Mouse (Mus musculus) bone marrow macrophage, adult 2 months (primary cell): Measurements from ENCODE around the gene Sufu. TPM values are rescaled to one million over a fixed set of nuclear protein-coding genes. Genes with fewer than 3 reads are reported as not detected.

ENCODE experiments used
- H3K27ac ChIP-seq: 2 replicates; pipeline ENCODE4 v1.5.1; 2012; ENCODE audit warnings: low read depth, low read length; ENCODE audit not compliant: insufficient read depth
- H3K4me1 ChIP-seq: 2 replicates; pipeline ENCODE4 v1.6.1; 2012; ENCODE audit warnings: low read length; ENCODE audit not compliant: control insufficient read depth, insufficient read depth
- H3K4me3 ChIP-seq: 2 replicates; pipeline ENCODE4 v1.5.1; 2012; ENCODE audit warnings: mild to moderate bottlenecking, low read length, moderate library complexity; ENCODE audit not compliant: insufficient read depth
- CTCF ChIP-seq: IDR thresholded peaks from 2 replicates; pipeline ENCODE4 v1.5.1; 2012; ENCODE audit warnings: low read depth, mild to moderate bottlenecking, low read length, moderate library complexity
- POLR2A ChIP-seq: IDR thresholded peaks from 2 replicates; pipeline ENCODE4 v1.6.1; 2012; ENCODE audit warnings: mild to moderate bottlenecking, low read depth, low read length, borderline replicate concordance
- polyA plus RNA-seq: library from polyadenylated mRNA; stranded (reverse); fragments of >200 nt; gene quantifications from 2 replicates; pipeline ENCODE4 v1.2.4, GENCODE M21; 2012; ENCODE audit not compliant: missing spikeins, insufficient read depth, insufficient read length

The Sufu gene
- polyA plus RNA-seq, 1 experiment: 14.7 TPM

DNA sequence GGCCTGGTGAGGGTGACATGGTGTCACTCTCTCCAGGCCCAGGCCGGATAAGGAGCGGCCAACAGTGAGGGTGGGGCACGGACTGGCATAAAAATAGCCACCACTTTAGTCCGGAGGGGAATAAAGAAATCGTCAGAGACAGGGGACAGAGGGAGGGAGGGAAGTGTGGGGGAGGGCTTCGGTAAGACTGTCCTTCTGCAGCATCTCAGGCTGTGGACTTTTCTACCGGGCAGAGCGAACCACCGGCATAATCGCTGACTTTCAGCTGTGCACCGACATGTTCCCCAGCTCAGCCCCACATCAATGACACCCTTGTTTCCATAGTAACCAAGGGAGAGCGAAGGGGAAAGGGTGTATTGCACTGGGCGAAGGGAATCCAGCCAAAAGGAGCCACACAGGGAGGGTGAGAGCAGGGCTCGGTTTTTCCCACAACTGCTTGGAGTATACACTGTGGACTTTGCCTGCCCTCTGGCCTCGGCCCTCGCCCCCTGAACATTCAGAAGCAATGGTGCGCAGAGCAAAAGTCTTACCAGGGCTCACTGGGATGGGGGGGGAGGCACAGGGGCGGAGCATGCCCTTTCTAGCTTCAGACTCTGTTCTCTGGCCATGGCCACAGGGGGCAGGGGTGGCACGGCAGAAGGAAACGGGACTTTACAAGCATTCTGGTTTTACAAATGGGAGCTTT is 132.0 kb downstream of the Sufu start:
- peak overlapping the region; percentile 26 for H3K27ac ChIP-seq
- TF ChIP-seq POLR2A (no peak), CTCF (no peak)
- peaks cover 48% of the 10 kb centered on the region for H3K4me1 ChIP-seq
- H3K4me3 ChIP-seq: peak overlapping the region; percentile 56

DNA sequence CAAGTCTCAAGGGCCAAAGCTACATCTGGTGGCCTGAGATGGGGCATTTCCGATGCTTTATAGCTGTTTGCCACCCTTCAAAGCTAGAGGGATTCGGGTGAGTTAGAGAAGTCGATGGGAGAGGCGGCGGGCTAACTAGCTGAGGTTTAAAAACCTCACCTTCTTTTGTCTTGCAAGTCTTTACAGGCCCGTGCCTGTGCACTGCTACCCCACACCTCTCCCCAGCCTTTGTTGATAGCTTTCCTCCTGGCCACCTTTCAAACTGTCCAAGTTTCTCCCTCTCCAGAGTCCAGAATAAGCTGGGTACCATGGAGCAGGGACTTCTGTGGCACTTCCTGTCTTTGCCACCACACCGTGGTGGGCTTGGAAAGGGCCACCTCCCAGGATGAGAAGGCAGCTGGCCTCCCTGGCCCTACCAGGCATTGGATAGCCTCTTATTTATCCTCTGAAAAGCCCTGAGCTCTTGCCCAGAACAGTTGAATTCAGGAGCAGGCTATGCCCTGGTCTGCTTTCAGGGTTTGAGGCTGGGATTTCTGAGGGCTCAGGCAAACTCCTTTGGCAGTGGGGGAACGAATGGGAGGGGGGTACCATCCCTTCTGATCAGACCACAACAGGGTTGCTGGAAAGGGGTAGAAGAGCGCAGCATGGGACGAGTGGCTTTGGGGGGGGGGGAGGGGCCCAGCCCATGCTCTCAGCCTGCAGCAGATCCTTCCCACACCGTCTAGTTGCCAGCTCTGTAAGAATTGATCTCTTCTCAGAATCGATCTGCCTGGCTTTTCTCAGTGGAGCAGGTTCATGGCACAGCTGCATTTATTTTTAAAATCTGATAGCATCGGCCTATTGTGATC is 133.1 kb downstream of the Sufu start:
- no peak overlapping the region for H3K4me3 ChIP-seq
- no peak overlapping the region for H3K27ac ChIP-seq
- peaks cover 39% of the 10 kb centered on the region for H3K4me1 ChIP-seq
- TF ChIP-seq CTCF (no peak), POLR2A (no peak)

DNA sequence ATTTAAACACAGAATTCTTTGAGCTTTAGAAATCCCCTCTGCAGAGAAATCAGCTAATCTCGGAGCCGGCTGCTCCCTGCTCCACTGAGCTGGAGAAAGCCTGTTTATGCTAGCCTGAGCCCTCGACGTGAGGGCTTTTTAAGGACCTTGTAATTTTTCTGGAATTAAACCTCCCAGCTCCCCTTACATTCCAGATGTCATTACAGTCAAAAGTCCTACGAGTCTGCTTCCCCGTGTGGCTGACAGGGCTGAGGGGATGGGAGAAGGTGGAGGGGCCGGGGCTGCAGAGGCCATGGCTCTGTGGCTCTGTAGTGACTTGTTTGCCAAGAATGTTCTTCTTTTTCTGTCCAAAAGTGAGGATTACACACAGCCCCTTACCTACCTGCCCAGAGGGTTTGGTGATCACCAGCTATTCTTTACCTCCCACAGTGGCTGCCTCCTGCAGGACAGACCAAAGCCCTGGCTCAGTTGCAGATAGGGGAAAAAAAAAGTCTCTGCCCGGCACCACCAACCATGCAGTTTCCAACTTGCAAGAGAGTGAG is 133.8 kb downstream of the Sufu start:
- no peak for TF ChIP-seq CTCF
- Histone ChIP-seq H3K4me1 (peaks cover 33% of the 10 kb centered on the region), H3K4me3 (no peak overlapping the region), H3K27ac (no peak overlapping the region)

DNA sequence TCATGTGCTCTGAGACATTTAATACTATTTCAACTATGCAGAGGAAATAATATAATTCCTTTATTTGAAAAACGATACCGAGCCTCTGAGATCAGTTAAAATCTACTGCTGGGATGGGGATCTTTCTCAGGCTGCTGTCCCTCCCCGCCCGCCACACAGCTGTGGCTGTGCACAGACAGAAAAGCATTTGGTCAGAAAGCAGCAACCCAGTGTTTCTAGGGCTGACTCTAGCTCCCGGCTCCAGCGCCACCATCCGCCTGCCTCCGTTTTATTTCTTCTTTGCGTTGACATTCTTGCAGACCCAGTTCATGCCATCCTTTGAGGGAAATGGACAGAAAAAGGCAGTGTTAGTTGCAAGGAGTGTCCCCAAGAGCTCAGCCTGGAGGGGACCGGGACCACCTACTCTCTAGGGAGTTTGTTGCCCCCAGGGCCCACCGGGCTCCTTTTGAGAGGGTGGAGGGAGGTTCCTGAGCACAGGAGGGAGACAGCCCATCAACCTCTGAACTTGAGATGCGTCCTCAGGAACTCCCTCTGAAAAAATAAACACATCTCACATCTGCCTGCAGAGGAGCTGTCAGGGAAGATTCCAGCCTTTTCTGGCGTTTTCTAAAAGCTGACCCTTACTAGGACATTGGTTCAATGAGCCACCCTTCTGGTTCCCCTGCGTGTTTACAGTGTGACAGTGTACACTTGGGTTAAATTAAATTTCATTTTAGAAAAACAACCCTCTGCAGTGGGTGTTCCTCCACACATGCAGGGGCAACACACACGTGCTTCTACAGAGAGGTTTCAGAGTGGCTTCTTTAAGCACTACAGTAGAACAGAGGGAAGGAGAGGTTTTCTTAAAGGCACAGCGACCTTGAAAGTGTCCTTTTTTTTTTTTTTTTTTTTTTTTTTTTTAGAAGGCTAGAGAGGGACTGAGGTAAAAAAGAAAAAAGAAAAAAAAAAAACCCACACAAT is 134.7 kb downstream of the Sufu start:
- Histone ChIP-seq H3K4me1 (peaks cover 25% of the 10 kb centered on the region), H3K27ac (no peak overlapping the region), H3K4me3 (no peak overlapping the region)
- no peak for TF ChIP-seq POLR2A
- TF ChIP-seq CTCF: no peak

DNA sequence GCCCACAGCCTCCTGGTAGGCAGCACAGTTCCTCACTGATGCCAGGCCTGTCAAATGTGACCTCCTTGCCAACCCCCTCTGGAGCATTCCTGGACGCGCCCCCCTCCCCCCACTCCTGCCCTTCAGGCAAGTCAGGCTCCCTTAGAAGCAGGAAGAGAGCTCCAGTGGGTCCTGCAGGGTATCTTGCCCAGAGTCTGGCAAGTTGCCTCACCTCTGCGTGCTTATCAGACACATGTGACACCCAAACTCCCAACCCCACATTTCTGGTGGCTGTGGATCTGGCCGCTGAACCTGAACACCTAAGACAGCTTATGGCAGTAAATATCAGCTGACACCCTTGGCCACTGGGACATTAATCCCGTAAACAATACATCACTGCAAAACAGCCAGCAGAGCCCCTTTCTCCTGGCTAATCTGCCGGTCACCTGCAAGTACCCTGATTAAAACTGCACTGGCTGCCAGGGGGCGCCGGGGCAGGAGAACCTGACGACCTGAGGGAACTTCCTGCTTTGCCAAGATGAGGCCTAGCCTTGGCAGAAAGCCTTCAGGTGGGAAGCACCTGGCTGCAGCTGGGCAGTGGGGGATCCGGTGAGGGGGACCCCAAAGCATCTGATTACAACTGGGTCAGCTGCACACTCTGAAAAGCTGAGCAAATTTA is 135.5 kb downstream of the Sufu start:
- Histone ChIP-seq H3K27ac (no peak overlapping the region), H3K4me3 (no peak overlapping the region), H3K4me1 (peaks cover 19% of the 10 kb centered on the region)
- no peak for TF ChIP-seq CTCF
- no peak for TF ChIP-seq POLR2A

DNA sequence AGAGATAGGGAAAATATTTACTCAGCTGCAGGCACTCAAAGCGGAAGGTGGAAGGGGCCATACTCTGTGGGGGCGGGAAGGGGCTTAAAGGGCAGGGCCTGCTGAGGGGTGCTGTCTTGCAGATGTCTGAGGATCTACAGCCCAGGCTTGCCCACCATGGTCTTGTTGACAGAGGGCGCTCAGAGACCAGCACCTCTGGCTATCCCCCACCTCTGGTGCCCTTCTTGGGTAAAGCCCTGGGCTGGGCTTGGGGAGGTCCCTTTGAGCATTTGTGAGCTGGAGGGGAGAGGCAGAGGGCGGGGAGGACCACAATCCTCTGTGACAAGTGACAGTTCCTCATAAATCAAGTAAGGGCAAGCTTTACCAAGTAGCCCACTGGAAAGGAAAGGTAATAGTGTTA is 136.4 kb downstream of the Sufu start:
- TF ChIP-seq CTCF (no peak), POLR2A (no peak)
- Histone ChIP-seq H3K4me3 (no peak overlapping the region), H3K27ac (no peak overlapping the region), H3K4me1 (peaks cover 12% of the 10 kb centered on the region)

DNA sequence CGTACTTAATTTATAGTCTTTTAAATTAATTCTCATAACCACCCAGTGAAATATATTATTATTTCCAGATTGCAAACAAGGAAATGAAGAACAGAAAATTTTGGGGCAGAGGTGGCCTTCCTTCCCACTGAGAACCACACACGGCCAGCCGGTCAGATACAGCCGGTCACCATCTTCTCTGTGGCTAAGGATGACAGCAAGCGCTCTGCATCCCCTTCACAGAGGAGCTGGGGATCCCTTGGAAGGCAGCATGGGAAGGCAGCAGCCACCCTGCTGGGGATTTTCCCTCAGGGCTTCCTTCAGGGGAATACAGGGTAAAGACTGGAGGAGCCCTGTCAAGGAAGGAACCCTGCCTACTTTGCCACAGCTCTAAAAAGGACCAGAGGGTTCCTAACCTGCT is 136.8 kb downstream of the Sufu start:
- peaks cover 11% of the 10 kb centered on the region for H3K4me1 ChIP-seq
- TF ChIP-seq CTCF (no peak), POLR2A (no peak)
- H3K4me3 ChIP-seq: no peak overlapping the region
- H3K27ac ChIP-seq: no peak overlapping the region

DNA sequence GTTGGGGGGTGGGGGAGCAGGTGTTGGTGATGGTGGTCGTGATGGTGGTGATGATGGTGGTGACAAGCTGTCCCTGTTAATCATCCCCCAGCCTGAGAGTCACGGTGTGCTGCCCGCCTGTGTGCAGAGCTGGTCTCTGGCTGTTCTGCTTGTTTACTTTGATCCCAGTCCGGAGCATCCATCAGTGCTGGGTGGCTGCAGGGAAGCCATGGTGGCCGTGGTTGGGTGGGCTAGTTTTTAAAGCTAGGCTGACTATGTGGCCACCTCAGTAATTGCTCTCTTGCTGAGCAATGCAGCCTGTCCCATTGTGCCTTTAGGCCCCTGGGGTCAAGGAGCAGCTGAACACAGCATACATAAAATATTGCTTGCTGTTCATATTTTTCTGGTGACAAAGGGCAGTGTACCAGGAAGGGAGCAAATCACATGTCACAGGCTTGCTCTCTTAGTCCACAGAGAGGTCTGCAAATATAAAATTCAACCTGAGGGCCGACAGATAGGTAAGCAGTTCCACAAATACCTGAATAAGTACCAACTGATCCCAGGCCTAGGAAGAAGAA is 137.9 kb downstream of the Sufu start:
- no peak overlapping the region for H3K4me3 ChIP-seq
- TF ChIP-seq CTCF (no peak), POLR2A (no peak)
- H3K4me1 ChIP-seq: peaks cover 8% of the 10 kb centered on the region; the same call in 1 of the 2 replicates
- no peak overlapping the region for H3K27ac ChIP-seq
